Mouse (Mus musculus): ENCODE measurements around the gene Snf8. TPM values are rescaled to one million over a fixed set of nuclear protein-coding genes. Genes with fewer than 3 reads are reported as not detected.

Snf8 gene
- polyA plus RNA-seq, 1 experiment, result 90.5 TPM

- Histone ChIP-seq H3K4me1 (ENCODE audit: control insufficient read depth, insufficient read depth, insufficient read length, low read length) (peaks cover 3% of the 10 kb centered on the region; the same call in 1 of the 2 replicates), H3K4me3 (ENCODE audit: insufficient read depth, low read depth, low read length) (peak within 1 kb of the TSS; percentile 65)
These were observed 41.0 kb downstream of the Snf8 start, which contains the start of gene Atp5g1 for GRCm38 (mm10) chr11:96075509-96076220. Gene Atp5g1, minus strand, starts transcription at chr11:96075670.

GRCm38 (mm10) chr11:96076221-96077105 is 41.8 kb downstream of the Snf8 start:
- peak overlapping the region; percentile 61 for H3K27ac ChIP-seq (replicated peaks; ENCODE audit: low read depth, low read length)
- H3K4me1 ChIP-seq (ENCODE audit: control insufficient read depth, insufficient read depth, insufficient read length, low read length), result peaks cover 3% of the 10 kb centered on the region; the same call in 1 of the 2 replicates
- H3K4me3 ChIP-seq (ENCODE audit: insufficient read depth, low read depth, low read length), result peak overlapping the region; percentile 50

More at GRCm38 (mm10) chr11:96075509-96076220, 41.0 kb downstream of the Snf8 start, which contains the start of gene Atp5g1:
- H3K27ac ChIP-seq (replicated peaks; ENCODE audit: low read depth, low read length), result peak within 1 kb of the TSS; percentile 61

- H3K4me3 ChIP-seq (ENCODE audit: insufficient read depth, low read depth, low read length), result no peak overlapping the region
- H3K27ac ChIP-seq (replicated peaks; ENCODE audit: low read depth, low read length), result no peak overlapping the region
- H3K4me1 ChIP-seq (ENCODE audit: control insufficient read depth, insufficient read depth, insufficient read length, low read length), result no peaks in the 10 kb centered on the region
These were observed 46.1 kb downstream of the Snf8 start for GRCm38 (mm10) chr11:96080736-96081135.

- Histone ChIP-seq H3K27ac (replicated peaks; ENCODE audit: low read depth, low read length) (no peak overlapping the region), H3K4me3 (ENCODE audit: insufficient read depth, low read depth, low read length) (no peak overlapping the region), H3K4me1 (ENCODE audit: control insufficient read depth, insufficient read depth, insufficient read length, low read length) (no peaks in the 10 kb centered on the region)
These were observed 48.0 kb downstream of the Snf8 start for GRCm38 (mm10) chr11:96082682-96083081.

- no peak overlapping the region for H3K27ac ChIP-seq (replicated peaks; ENCODE audit: low read depth, low read length)
- no peak overlapping the region for H3K4me3 ChIP-seq (ENCODE audit: insufficient read depth, low read depth, low read length)
- no peaks in the 10 kb centered on the region for H3K4me1 ChIP-seq (ENCODE audit: control insufficient read depth, insufficient read depth, insufficient read length, low read length)
These were observed 53.3 kb downstream of the Snf8 start for GRCm38 (mm10) chr11:96087981-96088380.

- H3K4me1 ChIP-seq (ENCODE audit: control insufficient read depth, insufficient read depth, insufficient read length, low read length), result no peaks in the 10 kb centered on the region
- no peak overlapping the region for H3K4me3 ChIP-seq (ENCODE audit: insufficient read depth, low read depth, low read length)
- H3K27ac ChIP-seq (replicated peaks; ENCODE audit: low read depth, low read length), result no peak overlapping the region
These were observed 56.4 kb downstream of the Snf8 start for GRCm38 (mm10) chr11:96091073-96091472.

GRCm38 (mm10) chr11:96092674-96093291 is 58.1 kb downstream of the Snf8 start:
- Histone ChIP-seq H3K4me1 (ENCODE audit: control insufficient read depth, insufficient read depth, insufficient read length, low read length) (no peaks in the 10 kb centered on the region), H3K4me3 (ENCODE audit: insufficient read depth, low read depth, low read length) (no peak overlapping the region), H3K27ac (replicated peaks; ENCODE audit: low read depth, low read length) (no peak overlapping the region)

- no peak overlapping the region for H3K27ac ChIP-seq (replicated peaks; ENCODE audit: low read depth, low read length)
These were observed 58.7 kb downstream of the Snf8 start for GRCm38 (mm10) chr11:96093361-96093760.

More at GRCm38 (mm10) chr11:96093361-96093760, 58.7 kb downstream of the Snf8 start:
- H3K4me1 ChIP-seq (ENCODE audit: control insufficient read depth, insufficient read depth, insufficient read length, low read length), result no peaks in the 10 kb centered on the region
- H3K4me3 ChIP-seq (ENCODE audit: insufficient read depth, low read depth, low read length), result no peak overlapping the region

Other genes with a start within 250 kb of the Snf8 start
- 316 and 541 TPM in 2 replicates for gene Phospho1, start 210.4 kb upstream of the Snf8 start, polyA plus RNA-seq (2012; ENCODE audit: insufficient read depth, insufficient read length, missing spikeins)
- 106 and 152 TPM in 2 replicates for gene Gngt2, start 197.7 kb upstream of the Snf8 start, polyA plus RNA-seq (2012; ENCODE audit: insufficient read depth, insufficient read length, missing spikeins)
- 8.4 and 26.7 TPM in 2 replicates for gene Abi3, start 192.4 kb upstream of the Snf8 start, polyA plus RNA-seq (2012; ENCODE audit: insufficient read depth, insufficient read length, missing spikeins)
- not detected in 2 replicates for gene B4galnt2, start 120.0 kb upstream of the Snf8 start, polyA plus RNA-seq (2012; ENCODE audit: insufficient read depth, insufficient read length, missing spikeins)
- gene Igf2bp1, start 28.9 kb upstream of the Snf8 start, polyA plus RNA-seq (2012; ENCODE audit: insufficient read depth, insufficient read length, missing spikeins), result not detected in 2 replicates
- not detected in 2 replicates for gene Gip, start 10.3 kb upstream of the Snf8 start, polyA plus RNA-seq (2012; ENCODE audit: insufficient read depth, insufficient read length, missing spikeins)
- 11.5 and 13.7 TPM in 2 replicates for gene Ube2z, start 30.5 kb downstream of the Snf8 start, polyA plus RNA-seq (2012; ENCODE audit: insufficient read depth, insufficient read length, missing spikeins)
- 43.7 and 57.2 TPM in 2 replicates for gene Atp5g1, start 40.8 kb downstream of the Snf8 start, polyA plus RNA-seq (2012; ENCODE audit: insufficient read depth, insufficient read length, missing spikeins)
- gene Calcoco2, start 77.1 kb downstream of the Snf8 start, polyA plus RNA-seq (2012; ENCODE audit: insufficient read depth, insufficient read length, missing spikeins), result not detected in 2 replicates
- not detected in 2 replicates for gene Ttll6, start 98.9 kb downstream of the Snf8 start, polyA plus RNA-seq (2012; ENCODE audit: insufficient read depth, insufficient read length, missing spikeins)
- gene Hoxb13, start 159.4 kb downstream of the Snf8 start, polyA plus RNA-seq (2012; ENCODE audit: insufficient read depth, insufficient read length, missing spikeins), result not detected in 2 replicates
- not detected in 2 replicates for gene Hoxb9, start 236.6 kb downstream of the Snf8 start, polyA plus RNA-seq (2012; ENCODE audit: insufficient read depth, insufficient read length, missing spikeins)
- gene Hoxb8, start 247.0 kb downstream of the Snf8 start, polyA plus RNA-seq (2012; ENCODE audit: insufficient read depth, insufficient read length, missing spikeins), result 0.58 and 1.9 TPM in 2 replicates

Measured in brown adipose tissue, adult 24 weeks (tissue).